Mouse (Mus musculus) thymus, postnatal 0 days (tissue): ENCODE data around the gene Lcn10. TPM values are rescaled to one million over a fixed set of nuclear protein-coding genes. Genes with fewer than 3 reads are reported as not detected.
"Not testable (repeated sequence)": the region's sequence is repeated elsewhere in the genome, so short reads cannot be mapped to it uniquely, and the experiment has no call there.

ENCODE experiments used
- DNase-seq: peaks from one replicate; pipeline ENCODE4 v3.0.0-alpha.2; 2015; ENCODE audit warnings: low spot score
- polyA plus RNA-seq: library from polyadenylated mRNA; unstranded; fragments of >200 nt; fragmentation: Nextera tagmentation; extraction: Ambion mirVana; gene quantifications from 2 replicates; pipeline ENCODE4 v1.2.1, GENCODE M21; 2015

Gene Lcn10
- polyA plus RNA-seq = 0.45 and 0.49 TPM in 2 replicates

DNA sequence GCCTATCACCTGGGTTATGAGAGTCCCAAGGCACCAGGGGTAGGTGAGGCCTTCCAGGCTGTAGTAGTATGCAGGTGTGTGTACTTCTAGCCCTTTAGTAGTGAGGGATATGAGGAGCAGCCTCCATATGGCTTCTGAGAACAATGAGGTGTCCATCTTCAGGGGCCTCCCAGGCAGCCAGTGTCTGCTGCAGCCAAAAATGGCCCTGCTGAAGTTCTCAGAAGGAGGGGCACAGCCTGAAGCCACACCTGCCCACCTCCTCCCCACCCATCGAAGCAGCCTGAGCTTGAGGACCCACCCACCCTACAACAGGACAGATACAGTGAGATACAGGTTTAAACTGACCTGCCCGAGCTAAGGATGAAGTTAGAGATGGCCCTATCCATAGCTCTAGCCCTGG is at the start of gene Lcn10:
Gene Lcn10 (plus strand): TSS at position 301 of the 400 bp plus-strand sequence.
- DNase-seq = no peak

DNA sequence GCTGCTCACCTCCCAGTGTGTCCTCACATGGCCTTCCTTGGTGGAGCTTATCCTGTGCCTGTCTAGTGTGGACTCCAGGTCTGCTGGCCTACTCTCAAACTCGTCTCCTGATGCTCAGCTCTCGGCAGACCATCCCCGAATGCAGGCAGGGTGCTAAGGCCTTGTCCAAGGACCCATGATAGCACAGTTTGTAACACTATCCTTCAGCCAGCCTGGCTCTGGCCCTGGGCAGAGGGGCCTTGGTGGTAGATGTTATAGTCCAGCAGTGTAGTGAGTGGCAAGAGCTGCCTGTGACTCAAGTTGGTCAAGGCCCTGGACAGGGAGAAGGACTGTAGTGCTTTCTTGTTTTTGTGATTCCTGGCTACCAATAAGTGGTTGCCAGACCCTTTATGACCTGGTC is 48.9 kb upstream of the Lcn10 start:
- DNase-seq = no peak

DNA sequence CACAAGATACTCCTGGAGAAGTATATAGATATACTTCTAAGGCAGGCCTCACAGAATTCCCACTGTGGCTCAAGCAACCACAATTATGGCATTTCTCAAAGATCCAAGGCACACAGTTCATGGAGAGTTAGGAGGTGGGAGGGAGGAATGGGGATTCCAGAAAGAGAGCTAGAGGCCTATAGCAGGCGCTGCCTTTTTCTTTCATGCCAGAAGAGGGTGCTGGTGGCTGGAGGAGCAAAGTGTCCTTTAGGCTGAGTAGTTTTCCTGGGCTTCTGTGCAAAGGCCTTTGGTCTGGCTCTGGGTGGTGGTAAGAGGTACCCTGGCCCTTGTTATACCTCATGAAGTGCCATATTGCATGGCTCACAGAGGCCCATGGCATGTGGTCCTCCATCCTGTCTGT is 48.5 kb upstream of the Lcn10 start:
- DNase-seq = no peak

DNA sequence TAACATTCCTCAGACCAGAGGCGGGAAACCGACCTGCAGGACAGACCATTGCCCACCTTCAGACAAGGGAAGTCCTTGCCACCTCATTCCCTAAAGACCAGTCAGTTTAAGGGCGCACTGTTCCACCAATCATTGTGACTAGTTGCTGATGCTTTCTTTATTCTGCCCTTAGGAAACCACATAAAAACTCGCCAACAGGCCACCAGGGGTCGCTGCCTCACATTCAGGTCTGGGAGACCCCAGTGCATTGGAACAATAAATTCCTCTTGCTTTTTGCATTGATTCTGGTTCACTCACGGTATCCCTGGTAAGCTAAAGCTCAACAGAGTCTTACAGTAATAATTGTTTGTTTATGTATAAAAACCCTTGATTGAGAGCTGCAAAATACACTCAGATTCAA is 42.6 kb upstream of the Lcn10 start:
- peak; percentile 54 for DNase-seq

DNA sequence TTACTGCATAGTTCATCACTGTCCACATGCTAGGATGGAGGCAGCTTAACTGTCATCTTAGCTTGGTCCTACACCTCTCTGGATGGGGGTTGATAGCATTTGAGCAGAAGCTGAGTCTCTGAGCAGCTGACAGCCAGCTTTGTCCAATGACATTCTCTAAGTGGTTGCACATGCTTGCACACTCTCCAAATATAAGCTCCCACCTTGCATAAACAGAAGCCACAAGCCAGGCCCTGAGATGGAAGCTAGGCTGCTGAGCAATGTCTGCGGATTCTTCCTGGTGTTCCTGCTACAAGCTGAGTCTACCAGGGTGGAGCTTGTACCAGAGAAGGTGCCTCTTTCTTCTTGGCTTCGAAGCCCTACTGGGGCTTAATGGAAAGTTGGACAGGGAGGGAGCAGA is 29.6 kb upstream of the Lcn10 start, which contains the start of gene Lcn8:
Gene Lcn8 (plus strand): TSS at position 219 of the 400 bp plus-strand sequence.
- DNase-seq = no peak

DNA sequence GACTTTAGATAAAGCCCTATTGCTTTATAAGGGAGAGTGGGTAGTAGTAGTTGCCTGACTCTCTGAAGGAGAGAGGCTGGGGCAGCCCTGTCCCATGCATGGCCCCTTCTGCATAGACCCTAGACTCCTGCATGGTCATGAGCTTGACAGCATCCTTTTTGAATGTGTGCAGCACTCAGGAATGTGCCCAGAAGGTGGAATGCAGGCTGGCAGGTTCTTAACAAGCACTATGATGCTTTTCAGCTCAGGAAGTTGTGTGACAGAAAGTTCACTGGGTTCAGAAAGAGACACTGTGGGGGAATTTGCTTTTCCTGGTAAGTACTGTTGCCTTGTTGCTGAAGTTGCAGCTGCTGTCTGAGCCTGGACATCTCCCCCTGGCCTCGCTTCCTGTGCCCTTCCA is 28.0 kb upstream of the Lcn10 start:
- no peak for DNase-seq

DNA sequence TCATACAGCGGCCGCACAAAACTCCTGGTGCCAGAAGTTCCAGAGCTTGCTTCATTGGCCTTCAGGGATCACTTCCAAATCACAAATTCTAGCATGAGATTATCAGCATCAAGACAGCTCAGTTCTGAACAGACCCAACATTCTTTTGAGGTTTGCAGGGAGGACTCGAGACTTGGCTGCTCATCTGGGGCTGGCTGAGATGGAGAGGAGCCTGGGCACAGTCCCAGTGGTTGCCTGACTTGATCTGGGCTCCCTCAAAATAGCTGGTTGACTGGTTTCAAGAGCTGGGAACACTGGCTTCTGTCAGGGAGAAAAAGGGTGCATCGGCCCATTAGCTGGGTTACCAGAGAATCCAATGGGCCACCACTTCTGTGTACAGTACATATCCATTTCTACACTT is 25.8 kb upstream of the Lcn10 start:
- DNase-seq = no peak

DNA sequence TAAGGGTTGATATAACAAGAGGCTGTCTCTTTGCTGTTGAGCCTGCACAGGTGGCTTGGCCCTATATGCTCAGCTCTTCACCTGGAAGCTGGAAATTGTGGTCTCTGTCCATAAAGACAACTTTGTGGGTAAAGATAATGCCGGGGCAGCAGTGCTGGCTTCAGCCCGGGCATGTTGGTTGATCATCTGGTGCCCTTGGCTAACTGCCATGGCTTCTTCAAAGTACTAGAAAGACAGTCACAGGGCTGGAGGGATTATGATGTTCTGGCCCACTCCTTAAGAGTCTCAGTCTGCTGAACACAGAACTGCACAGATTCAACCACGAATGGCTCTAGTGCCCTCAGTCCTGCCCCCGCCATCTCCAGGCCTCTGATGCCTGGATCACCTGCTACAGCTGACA is 25.3 kb upstream of the Lcn10 start:
- no peak for DNase-seq

DNA sequence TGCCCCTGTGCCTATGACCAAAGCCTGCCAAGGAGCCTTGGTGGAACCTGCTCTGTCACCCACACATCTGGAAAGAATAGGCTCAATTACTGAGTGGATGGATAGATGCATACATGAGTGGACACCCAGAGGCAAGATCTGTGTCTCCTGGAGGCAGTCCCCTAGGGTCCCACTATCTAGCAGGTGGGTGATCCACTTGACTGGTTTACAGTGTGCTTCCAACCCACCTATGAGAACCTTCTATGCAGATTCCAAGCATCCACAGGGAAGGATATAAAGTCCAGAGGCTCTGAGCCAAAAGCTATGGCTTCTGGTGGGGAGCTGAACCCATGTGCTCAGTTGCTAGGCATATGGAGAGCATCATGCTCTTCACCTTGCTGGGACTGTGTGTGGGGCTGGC is 24.9 kb upstream of the Lcn10 start, which contains the start of gene Lcn5:
Gene Lcn5 (plus strand): TSS at position 301 of the 400 bp plus-strand sequence.
- DNase-seq = no peak

DNA sequence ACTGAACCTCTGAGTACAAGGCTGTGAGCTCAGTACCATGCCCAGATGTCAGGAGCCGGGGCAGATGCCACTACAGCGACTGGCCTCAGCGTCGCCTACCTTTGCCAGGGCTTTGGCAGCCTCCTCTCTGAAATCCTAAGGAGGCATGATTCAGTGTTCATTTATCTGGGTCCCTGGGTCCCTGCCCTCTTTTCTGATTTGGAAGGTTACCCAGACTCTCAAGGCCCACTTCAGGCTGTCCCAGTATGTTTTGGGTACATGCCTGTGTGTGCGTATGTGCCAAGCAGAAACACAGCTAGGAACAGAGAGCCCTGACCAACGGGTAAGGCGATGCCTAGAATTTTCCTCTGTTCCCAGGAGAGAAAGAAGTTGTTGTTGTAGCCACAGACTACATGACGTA is 22.2 kb upstream of the Lcn10 start:
- no peak for DNase-seq

DNA sequence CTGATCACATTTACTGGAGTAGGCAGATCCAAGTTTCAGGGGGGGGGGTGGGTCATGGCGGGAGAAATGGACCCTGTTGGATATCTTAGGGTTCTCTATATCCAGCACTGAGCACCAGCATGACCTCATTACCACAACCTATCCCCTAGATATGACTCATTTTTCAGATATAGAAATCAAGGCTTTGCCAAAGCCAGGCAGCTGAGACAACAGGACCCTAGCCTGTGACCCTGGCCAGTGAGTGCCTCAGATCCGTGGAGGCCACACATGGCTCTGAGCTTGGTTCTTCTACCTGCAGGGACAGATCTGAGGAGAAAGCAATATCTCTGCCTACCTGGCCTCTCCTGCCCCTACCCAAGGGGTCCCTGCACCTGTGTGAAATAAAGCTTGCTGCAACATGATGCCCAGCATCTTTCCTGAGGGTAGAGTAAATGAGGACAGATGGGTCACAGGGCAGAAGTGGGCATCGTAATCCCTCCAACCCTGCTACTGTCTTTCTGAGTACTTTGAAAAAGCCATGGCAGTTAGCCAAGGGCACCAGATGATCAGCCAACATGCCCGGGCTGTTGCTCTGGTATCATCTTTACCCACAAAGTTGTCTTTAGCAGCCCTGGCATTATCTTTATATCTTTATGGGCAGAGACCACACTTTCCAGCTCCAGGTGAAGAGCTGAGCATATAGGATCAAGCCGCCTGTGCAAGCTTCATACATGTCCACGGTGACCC is 21.1 kb upstream of the Lcn10 start:
- DNase-seq = no peak

DNA sequence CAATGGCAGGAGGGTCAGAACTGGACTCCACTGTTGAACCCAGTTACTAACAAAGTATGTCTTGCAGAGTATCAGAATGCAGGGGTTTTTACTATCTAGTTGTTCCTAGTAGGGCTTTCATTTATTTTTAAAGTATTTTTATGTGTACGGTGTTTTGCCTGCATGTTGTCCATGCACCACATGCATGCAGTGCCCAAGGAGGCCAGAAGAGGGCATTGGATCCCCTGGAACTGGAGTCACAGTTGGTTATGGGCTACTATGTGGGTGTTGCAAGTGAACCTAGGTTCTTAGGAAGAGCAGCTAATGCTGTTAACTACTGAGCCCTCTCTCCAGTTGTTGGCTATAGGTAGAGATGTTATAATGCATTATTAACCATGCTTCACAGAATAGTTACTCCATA is 19.0 kb upstream of the Lcn10 start:
- DNase-seq = peak; percentile 31

DNA sequence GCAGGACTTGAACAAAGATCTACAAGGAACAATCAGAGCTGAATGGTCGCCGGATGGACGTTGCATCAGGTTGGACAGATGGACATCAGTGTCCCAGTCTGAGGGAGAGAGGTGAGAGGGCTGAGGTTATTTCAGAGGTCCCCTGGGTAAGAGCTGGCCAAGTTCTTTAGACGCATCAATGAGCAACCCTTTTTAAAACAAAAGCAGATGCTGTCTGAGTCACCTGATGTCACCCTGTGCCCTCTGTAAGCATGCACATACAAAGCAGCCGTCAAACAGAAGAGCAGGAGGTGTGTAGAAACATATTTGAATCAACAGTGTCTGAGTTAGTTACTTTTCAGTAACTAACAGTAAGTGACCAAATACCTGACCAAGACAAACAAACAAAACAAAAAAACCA is 18.4 kb upstream of the Lcn10 start:
- no peak for DNase-seq

DNA sequence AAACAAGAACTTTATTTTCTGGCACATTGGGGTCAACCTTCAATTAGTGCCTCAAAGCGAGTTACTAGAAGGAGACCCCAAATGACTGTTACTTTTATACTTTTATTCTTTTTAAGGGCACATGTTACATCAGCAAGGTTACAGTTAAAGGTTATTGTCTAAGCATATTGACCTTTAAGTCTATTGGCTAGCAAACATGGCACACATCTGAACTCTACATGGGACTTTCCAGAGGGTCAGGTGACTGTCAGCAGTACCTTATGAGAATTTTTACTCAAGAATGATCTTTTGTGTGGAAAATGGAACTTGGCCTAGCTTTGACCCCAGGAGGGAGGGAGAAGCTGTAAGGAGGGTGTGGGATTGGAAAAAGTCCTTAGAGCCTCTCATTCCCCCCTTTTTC is 16.0 kb upstream of the Lcn10 start:
- DNase-seq = no peak

DNA sequence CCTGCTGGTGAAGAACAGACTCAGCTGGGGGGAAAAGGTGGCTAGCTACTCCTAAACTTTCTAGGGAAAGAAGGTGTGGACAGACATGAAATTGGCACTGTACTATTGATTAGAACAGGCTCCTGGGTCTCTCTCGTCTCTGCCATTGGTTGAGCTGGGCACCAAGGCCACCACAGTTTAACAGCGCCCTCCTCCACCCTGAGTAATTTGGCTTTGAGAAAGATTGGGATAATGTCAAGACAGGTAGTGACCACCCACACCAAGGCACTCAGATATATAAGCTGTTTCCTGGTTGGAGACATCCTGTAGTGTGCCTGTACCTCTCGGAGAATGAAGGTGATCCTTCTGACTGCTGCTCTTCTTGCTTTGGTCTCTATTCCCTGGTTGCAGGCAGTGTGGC is 6.0 kb upstream of the Lcn10 start, which contains the start of gene Lcn6:
Gene Lcn6 (plus strand): TSS at position 301 of the 400 bp plus-strand sequence.
- no peak for DNase-seq

DNA sequence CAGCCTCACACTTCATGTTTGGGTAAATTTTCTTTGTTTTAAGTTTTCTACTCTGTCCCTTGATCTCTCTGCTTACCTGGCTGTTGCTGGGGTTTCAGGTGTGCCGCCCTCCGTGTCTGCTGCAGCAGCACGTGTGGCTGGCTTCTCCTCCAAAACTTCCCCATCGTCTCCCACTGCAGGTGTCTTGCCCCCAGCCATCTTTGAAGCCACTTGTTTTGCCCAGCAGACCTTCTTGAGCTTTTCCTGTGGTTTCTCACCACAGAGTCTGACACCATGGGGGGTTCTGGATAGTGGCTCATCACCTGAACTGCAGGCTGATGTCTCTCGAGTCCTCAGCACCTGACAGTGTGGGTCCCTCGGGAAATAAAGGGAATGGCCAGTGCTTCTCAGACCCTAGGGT is 3.0 kb upstream of the Lcn10 start:
- DNase-seq = peak; percentile 39

DNA sequence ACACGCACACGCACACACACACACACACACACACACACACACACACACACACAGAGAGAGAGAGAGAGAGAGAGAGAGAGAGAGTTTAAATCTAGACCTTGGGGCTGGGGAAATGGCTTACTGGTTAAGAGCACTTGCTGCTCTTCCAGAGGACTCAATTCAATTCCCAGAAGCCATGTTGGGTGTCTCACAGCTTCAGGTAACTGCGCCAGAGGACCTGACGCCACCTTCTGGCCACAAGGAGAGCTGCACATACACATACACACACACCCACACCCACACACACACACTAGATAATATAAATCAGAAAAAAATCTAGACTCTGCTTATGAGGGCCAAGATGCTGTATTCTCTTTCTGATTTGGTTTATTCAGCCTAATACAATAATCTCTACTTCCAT is 4.4 kb downstream of the Lcn10 start:
- no peak for DNase-seq

DNA sequence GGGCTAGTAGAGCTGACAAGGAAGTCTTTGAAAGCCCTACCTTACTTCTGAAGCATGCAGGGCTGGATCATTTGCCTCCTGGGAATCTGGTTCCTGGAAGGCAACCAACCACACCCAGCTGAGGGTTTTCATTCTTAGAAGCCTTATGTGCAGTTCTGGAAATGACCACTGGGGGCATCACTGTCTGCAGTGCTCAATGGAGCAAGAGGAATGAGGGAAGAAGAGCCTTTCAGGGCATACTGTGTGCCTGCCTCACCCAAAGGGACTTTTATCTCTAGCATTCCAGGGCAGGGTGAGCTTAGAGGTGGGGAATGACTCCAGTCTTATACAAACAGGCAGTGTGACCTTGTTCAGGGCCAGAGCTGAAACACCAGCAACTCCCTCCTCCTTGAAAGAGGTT is 12.1 kb downstream of the Lcn10 start:
- peak; percentile 49 for DNase-seq

DNA sequence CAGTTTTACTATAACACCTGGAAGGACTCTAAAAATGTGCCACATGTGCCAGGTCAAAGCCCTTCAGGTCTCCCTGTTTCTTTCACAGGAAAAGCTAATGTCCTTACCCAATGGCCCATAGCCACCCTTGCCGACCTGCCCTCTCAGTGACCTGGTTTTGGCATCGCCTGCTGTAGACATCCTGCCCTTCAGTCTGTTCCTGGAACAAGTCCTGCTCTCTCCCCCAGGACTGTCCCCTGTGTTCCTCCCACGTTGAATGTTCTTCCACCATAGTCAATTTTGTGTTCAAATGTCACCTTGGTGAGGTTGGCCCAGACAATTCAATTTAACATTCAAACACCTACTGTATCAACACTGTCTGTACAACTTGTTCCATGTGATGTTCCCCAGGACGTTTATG is 14.4 kb downstream of the Lcn10 start:
- DNase-seq = no peak

DNA sequence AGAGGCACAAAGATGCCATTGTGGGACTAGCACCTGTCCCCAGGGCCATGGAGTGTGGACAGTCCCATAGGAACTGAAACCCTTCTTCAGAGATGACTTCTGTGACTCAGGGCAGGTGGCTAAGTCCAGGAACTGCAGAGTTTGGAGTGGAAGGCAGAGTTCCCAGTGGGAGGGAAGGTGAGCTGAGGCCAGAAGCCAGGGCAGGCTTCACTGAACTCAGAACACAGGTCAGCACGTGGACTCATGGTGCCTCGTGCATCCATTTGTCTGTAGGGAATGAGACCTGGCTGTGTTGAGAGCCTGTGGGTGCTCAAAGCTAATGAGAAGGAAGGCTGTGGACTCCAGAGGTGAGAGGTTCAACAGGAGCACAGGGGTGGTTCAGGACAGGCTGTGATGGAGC is 16.2 kb downstream of the Lcn10 start:
- no peak for DNase-seq

DNA sequence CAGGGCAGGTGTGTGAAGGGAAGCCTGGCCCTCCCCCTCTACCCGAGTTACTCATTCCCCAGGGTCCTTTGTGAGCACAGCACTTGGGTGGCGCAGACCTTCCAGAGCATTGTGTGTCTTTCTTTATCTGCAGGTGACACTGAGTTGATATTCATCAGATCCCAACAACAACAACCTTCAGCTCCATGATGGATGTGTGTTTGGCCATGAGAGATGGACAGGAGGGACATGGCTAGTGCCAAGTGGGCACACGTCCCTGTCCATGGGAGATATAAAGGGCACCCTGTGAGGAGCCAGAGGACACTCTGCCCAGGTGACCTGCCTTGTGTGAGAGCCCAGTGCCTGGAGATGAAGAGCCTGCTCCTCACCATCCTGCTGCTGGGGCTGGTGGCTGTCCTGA is 17.2 kb downstream of the Lcn10 start, which contains the start of gene Obp2a:
Gene Obp2a (plus strand): TSS at position 301 of the 400 bp plus-strand sequence.
- not testable (repeated sequence) for DNase-seq

DNA sequence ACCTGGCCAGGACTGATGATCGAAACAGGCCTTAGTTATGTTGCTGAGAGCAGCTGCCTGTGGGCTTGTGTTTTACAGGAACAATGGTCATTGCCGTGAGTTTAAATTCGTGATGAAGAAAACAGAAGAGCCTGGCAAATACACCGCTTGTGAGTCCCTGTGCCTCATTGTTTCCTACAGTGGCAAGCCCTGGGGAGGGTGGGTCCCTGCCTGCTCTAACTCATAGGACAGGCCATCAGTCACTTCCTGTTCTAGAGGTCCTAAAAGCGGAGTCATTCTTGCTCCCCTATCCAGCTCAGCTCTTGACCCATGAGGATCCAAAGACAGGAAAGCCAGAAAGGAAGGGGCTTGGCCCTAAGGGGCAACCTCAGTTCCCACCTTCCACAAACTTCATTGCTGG is 18.5 kb downstream of the Lcn10 start:
- no peak for DNase-seq

DNA sequence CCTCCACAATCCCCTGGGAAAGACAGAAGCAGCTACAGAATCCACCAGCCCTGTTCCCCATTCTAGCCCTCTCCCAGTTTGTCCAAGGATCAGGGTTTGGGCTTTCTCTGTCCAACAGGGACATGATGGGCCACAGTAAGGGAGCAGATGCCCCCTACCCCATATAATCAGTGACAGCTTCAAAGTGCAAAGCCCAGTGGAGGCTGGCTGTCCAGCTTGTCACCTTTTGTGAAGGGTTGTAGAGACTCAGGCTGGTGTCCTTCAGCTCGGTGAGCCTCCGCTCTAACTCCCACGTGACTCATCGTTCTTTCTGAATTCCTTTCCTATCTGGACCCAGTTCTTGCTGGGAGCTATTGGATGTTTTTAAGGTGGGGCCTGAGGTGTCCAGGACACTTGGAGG is 21.2 kb downstream of the Lcn10 start:
- DNase-seq = no peak
